Mouse (Mus musculus) cortical plate, adult 2 months (tissue): ENCODE measurements around the gene Arl5c.

Experiments used
- CTCF ChIP-seq: fragments of 200-500 bp; IDR thresholded peaks from 2 replicates; pipeline ENCODE4 v1.5.1; 2011; ENCODE audit warnings: mild to moderate bottlenecking, control low read depth, low read length; ENCODE audit not compliant: insufficient read depth; ENCODE audit errors: extremely low read depth
- POLR2A ChIP-seq: fragments of 200-500 bp; IDR thresholded peaks from 2 replicates; pipeline ENCODE4 v1.6.1; 2011; ENCODE audit warnings: mild to moderate bottlenecking, low read length, control low read depth; ENCODE audit not compliant: insufficient read depth; ENCODE audit errors: extremely low read depth

DNA sequence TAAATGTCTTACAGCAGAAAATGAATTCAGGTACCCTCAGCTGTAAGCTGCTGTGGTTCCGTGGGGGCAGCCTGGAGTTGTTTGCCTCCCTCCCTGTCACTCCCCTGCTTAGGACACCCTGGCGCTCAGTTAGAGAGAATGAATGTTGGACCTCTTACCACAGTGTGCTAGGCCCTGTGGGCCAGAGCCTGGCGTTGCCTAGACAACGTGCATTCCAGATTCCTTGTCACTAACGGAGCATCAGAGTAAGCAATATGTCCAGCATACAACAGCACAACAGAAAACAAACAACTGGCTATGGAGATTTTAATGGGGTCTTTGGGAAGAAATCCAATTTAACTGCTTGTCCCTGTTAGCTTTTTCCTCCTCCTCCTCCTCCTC is 36.7 kb downstream of the Arl5c start:
- TF ChIP-seq CTCF (no peak), POLR2A (no peak)
